Mouse (Mus musculus) liver, adult 2 months (tissue): ENCODE results near the gene Gata2. TPM values are rescaled to one million over a fixed set of nuclear protein-coding genes. Genes with fewer than 3 reads are reported as not detected.

ENCODE experiments used
- DNase-seq: peaks from one replicate; pipeline ENCODE4 v3.0.0-alpha.2; 2011; ENCODE audit warnings: low read depth, low spot score; ENCODE audit errors: extremely low read depth
- H3K27ac ChIP-seq: fragments of 200-500 bp; replicated peaks from 2 replicates; pipeline ENCODE4 v1.5.1; 2012; ENCODE audit warnings: low read depth, mild to moderate bottlenecking, control low read depth, inconsistent platforms, low read length; ENCODE audit not compliant: insufficient read depth
- H3K27me3 ChIP-seq: fragments of 200-500 bp; 2 replicates; pipeline ENCODE4 v1.6.1; 2012; ENCODE audit warnings: mild to moderate bottlenecking, moderate library complexity, low read length, inconsistent platforms; ENCODE audit not compliant: control insufficient read depth, insufficient read depth
- H3K36me3 ChIP-seq: fragments of 200-500 bp; 2 replicates; pipeline ENCODE4 v1.6.1; 2012; ENCODE audit warnings: low read length, inconsistent platforms; ENCODE audit not compliant: control insufficient read depth, insufficient read depth
- H3K4me1 ChIP-seq: fragments of 200-500 bp; 2 replicates; pipeline ENCODE4 v1.6.1; 2011; ENCODE audit warnings: low read length; ENCODE audit not compliant: control insufficient read depth, insufficient read depth
- H3K4me3 ChIP-seq: fragments of 200-500 bp; 2 replicates; pipeline ENCODE4 v1.5.1; 2011; ENCODE audit warnings: low read depth, mild to moderate bottlenecking, control low read depth, low read length, moderate library complexity; ENCODE audit not compliant: insufficient read depth
- H3K79me2 ChIP-seq: fragments of 200-500 bp; 2 replicates; pipeline ENCODE4 v1.6.1; 2012; ENCODE audit warnings: inconsistent platforms, mild to moderate bottlenecking, low read length, moderate library complexity; ENCODE audit not compliant: control insufficient read depth, insufficient read depth
- H3K9ac ChIP-seq: fragments of 200-500 bp; 2 replicates; pipeline ENCODE4 v1.6.1; 2012; ENCODE audit warnings: low read depth, mild to moderate bottlenecking, control low read depth, inconsistent platforms, low read length
- CTCF ChIP-seq: fragments of 200-500 bp; IDR thresholded peaks from 2 replicates; pipeline ENCODE4 v1.5.1; 2011; ENCODE audit warnings: low read depth, low read length, control low read depth
- POLR2A ChIP-seq: fragments of 200-500 bp; IDR thresholded peaks from 2 replicates; pipeline ENCODE4 v1.6.1; 2011; ENCODE audit warnings: low read length, control low read depth; ENCODE audit not compliant: insufficient read depth; ENCODE audit errors: extremely low read depth
- WGBS: fragments of 180-500 bp; shearing (Covaris S2); methylation state at CpG from one replicate; pipeline ENCODE4 v1.1.7; 2018; 5-methylcytosine and 5-hydroxymethylcytosine counted together
- polyA plus RNA-seq: library from polyadenylated mRNA; depleted of rRNA; stranded (reverse); fragments of >200 nt; gene quantifications from 2 replicates; pipeline ENCODE4 v1.2.3, GENCODE M21; 2012
- total RNA-seq: library from RNA; depleted of rRNA; stranded (reverse); fragments of >200 nt; gene quantifications from 2 replicates; pipeline ENCODE4 v1.2.3, GENCODE M21; 2014

Gene Gata2
- total and polyA plus RNA-seq, 2 experiments: 0.09 to 1.7 TPM

GRCm38 (mm10) chr6:88199718-88200692, 6.3 kb downstream of the Gata2 start:
- Histone ChIP-seq H3K27me3 (peaks cover 30% of the 10 kb centered on the region), H3K27ac (no peak overlapping the region), H3K79me2 (no peaks in the 10 kb centered on the region), H3K4me1 (no peaks in the 10 kb centered on the region), H3K4me3 (peak overlapping the region; percentile 57), H3K36me3 (no peaks in the 10 kb centered on the region), H3K9ac (peak overlapping the region; percentile 36)
- no peak for TF ChIP-seq POLR2A
- TF ChIP-seq CTCF: no peak
- DNase-seq: no peak
- 19% methylated on average over 50 of the region's 50 CpGs for WGBS

GRCm38 (mm10) chr6:88200693-88201609, 7.3 kb downstream of the Gata2 start:
- no peak for DNase-seq
- H3K27me3 ChIP-seq: peaks cover 30% of the 10 kb centered on the region
- TF ChIP-seq POLR2A (no peak), CTCF (no peak)
- 44% methylated on average over 20 of the region's 20 CpGs for WGBS
- no peak overlapping the region for H3K9ac ChIP-seq
- H3K36me3 ChIP-seq: no peaks in the 10 kb centered on the region
- no peaks in the 10 kb centered on the region for H3K4me1 ChIP-seq
- no peaks in the 10 kb centered on the region for H3K79me2 ChIP-seq
- H3K27ac ChIP-seq: no peak overlapping the region
- no peak overlapping the region for H3K4me3 ChIP-seq

GRCm38 (mm10) chr6:88201926-88202700, 8.4 kb downstream of the Gata2 start:
- Histone ChIP-seq H3K4me1 (no peaks in the 10 kb centered on the region), H3K27me3 (peaks cover 21% of the 10 kb centered on the region), H3K4me3 (no peak overlapping the region), H3K79me2 (no peaks in the 10 kb centered on the region), H3K27ac (peak overlapping the region; percentile 54; the same call in 1 of the 2 replicates), H3K36me3 (no peaks in the 10 kb centered on the region), H3K9ac (no peak overlapping the region)
- WGBS: 35% methylated on average over 15 of the region's 15 CpGs
- TF ChIP-seq CTCF (no peak), POLR2A (no peak)
- DNase-seq: no peak

GRCm38 (mm10) chr6:88202921-88203690, 9.4 kb downstream of the Gata2 start:
- peaks cover 21% of the 10 kb centered on the region for H3K27me3 ChIP-seq
- no peak overlapping the region for H3K9ac ChIP-seq
- H3K27ac ChIP-seq: peak overlapping the region; percentile 12; the same call in 1 of the 2 replicates
- TF ChIP-seq POLR2A (no peak), CTCF (no peak)
- H3K4me1 ChIP-seq: no peaks in the 10 kb centered on the region
- DNase-seq: no peak
- no peaks in the 10 kb centered on the region for H3K36me3 ChIP-seq
- no peak overlapping the region for H3K4me3 ChIP-seq
- 8% methylated on average over 24 of the region's 24 CpGs for WGBS
- no peaks in the 10 kb centered on the region for H3K79me2 ChIP-seq
